Mouse (Mus musculus): ENCODE measurements at regions not wholly inside any gene's neighbourhood (a gene's known extent, or its start where the extent isn't known, plus 50 kb on each side); places are given as distances from the start of the nearest gene placed in this dataset.
"Not testable (repeated sequence)": the region's sequence is repeated elsewhere in the genome, so short reads cannot be mapped to it uniquely, and the experiment has no call there.

DNA sequence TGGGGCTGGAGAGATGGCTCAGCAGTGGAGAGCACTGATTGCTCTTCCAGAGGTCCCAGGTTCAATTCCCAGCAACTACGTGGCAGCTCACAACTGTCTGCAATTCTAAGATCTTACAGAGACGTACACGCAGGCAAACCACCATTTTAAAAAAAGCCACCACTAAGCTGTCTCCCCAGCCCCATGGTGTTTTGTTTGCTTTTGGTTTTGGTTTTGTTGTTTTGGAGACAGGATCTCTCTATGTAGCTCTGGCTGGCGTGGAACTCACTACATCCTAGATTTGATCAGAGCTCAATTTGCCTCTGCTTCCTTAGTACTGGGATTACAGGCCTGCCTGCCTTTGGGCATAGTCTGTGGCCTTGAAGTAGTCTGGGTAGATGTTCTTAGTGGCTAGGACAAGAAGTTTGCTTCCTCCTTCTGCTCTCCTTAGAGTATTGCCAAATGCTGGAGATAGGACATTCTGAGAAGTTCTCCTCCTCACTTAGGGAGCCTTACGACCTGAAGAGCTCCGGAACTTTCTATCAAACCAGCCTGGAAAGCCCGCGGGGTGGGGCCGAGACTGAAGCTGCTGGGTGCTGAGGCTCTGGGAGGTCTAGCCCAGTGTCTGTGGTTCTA is 495.4 kb upstream of the Chrm3 start:
- not testable (repeated sequence) for DNase-seq (ENCODE audit: low spot score)

DNA sequence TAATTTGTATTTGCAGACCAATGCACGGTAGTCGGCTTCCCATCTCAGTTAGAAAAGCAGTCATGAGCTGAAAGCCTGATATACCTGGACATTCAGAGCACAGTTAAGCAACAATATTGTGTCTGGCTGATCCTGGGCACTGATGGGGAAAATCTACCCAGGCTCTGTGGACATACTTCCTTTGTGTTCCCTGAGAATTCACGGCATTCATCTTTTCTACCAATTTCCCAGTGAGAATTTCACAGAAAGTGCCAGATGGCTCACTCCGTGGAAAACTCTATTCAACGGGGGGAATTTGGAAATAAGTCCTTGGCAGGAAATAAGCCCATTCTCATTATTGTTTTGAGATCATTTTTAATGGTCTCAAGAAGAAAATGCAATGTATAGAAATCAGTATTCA is 484.6 kb upstream of the Chrm3 start:
- no peak for DNase-seq (ENCODE audit: low spot score)

GRCm38 (mm10) chr13:10799351-10799913 is 438.8 kb upstream of the Chrm3 start:
- no peak for DNase-seq (ENCODE audit: low spot score)
